Mouse (Mus musculus): ENCODE results near the gene Myo3b. TPM values are rescaled to one million over a fixed set of nuclear protein-coding genes. Genes with fewer than 3 reads are reported as not detected.

Gene Myo3b
- polyA plus RNA-seq, 1 experiment from 2014 or later: 0.04 TPM

GRCm38 (mm10) chr2:70034895-70035294 is 4.0 kb upstream of the Myo3b start:
- Histone ChIP-seq H3K27me3 (replicated peaks; ENCODE audit: low read depth, poor library complexity, severe bottlenecking) (no peaks in the 10 kb centered on the region), H3K4me1 (peaks cover 8% of the 10 kb centered on the region), H3K4me3 (no peak overlapping the region), H3K36me3 (replicated peaks) (no peaks in the 10 kb centered on the region), H3K9me3 (no peaks in the 10 kb centered on the region; the same call in 1 of the 2 replicates), H3K27ac (replicated peaks) (no peak overlapping the region)
- DNase-seq (ENCODE audit: low spot score): no peak
- WGBS: 80% methylated on average over 5 of the region's 5 CpGs

GRCm38 (mm10) chr2:70035358-70035757 is 3.6 kb upstream of the Myo3b start:
- H3K27ac ChIP-seq (replicated peaks): no peak overlapping the region
- 73% methylated on average over 1 of the region's 1 CpGs for WGBS
- no peaks in the 10 kb centered on the region for H3K36me3 ChIP-seq (replicated peaks)
- H3K4me1 ChIP-seq: peaks cover 8% of the 10 kb centered on the region
- no peaks in the 10 kb centered on the region for H3K9me3 ChIP-seq
- no peaks in the 10 kb centered on the region for H3K27me3 ChIP-seq (replicated peaks; ENCODE audit: low read depth, poor library complexity, severe bottlenecking)
- DNase-seq (ENCODE audit: low spot score): no peak
- H3K4me3 ChIP-seq: no peak overlapping the region

- Histone ChIP-seq H3K4me3 (no peak overlapping the region), H3K27ac (replicated peaks) (no peak overlapping the region), H3K27me3 (replicated peaks; ENCODE audit: low read depth, poor library complexity, severe bottlenecking) (no peaks in the 10 kb centered on the region), H3K9me3 (no peaks in the 10 kb centered on the region), H3K36me3 (replicated peaks) (no peaks in the 10 kb centered on the region), H3K4me1 (peaks cover 8% of the 10 kb centered on the region)
- peak; percentile 33 for DNase-seq (ENCODE audit: low spot score)
- WGBS: 79% methylated on average over 8 of the region's 8 CpGs
Observed at GRCm38 (mm10) chr2:70037221-70037620, 1.7 kb upstream of the Myo3b start.

GRCm38 (mm10) chr2:70044466-70044865 is 5.5 kb downstream of the Myo3b start:
- 48% methylated on average over 6 of the region's 6 CpGs for WGBS
- Histone ChIP-seq H3K9me3 (no peaks in the 10 kb centered on the region), H3K4me3 (no peak overlapping the region), H3K36me3 (replicated peaks) (no peaks in the 10 kb centered on the region), H3K27me3 (replicated peaks; ENCODE audit: low read depth, poor library complexity, severe bottlenecking) (no peaks in the 10 kb centered on the region), H3K27ac (replicated peaks) (no peak overlapping the region), H3K4me1 (peaks cover 4% of the 10 kb centered on the region)
- no peak for DNase-seq (ENCODE audit: low spot score)

GRCm38 (mm10) chr2:70047868-70048267 is 8.9 kb downstream of the Myo3b start:
- WGBS: 91% methylated on average over 11 of the region's 11 CpGs
- Histone ChIP-seq H3K9me3 (no peaks in the 10 kb centered on the region), H3K4me1 (peaks cover 4% of the 10 kb centered on the region), H3K27ac (replicated peaks) (no peak overlapping the region), H3K27me3 (replicated peaks; ENCODE audit: low read depth, poor library complexity, severe bottlenecking) (no peaks in the 10 kb centered on the region), H3K4me3 (no peak overlapping the region), H3K36me3 (replicated peaks) (no peaks in the 10 kb centered on the region)
- DNase-seq (ENCODE audit: low spot score): no peak

GRCm38 (mm10) chr2:70053803-70054202 is 14.9 kb downstream of the Myo3b start:
- no peaks in the 10 kb centered on the region for H3K36me3 ChIP-seq (replicated peaks)
- no peaks in the 10 kb centered on the region for H3K4me1 ChIP-seq
- H3K9me3 ChIP-seq: no peaks in the 10 kb centered on the region
- no peak overlapping the region for H3K4me3 ChIP-seq
- H3K27me3 ChIP-seq (replicated peaks; ENCODE audit: low read depth, poor library complexity, severe bottlenecking): no peaks in the 10 kb centered on the region
- WGBS: 92% methylated on average over 9 of the region's 9 CpGs
- H3K27ac ChIP-seq (replicated peaks): no peak overlapping the region
- no peak for DNase-seq (ENCODE audit: low spot score)

- H3K4me1 ChIP-seq: peaks cover 5% of the 10 kb centered on the region; the same call in 1 of the 2 replicates
- H3K27me3 ChIP-seq (replicated peaks; ENCODE audit: low read depth, poor library complexity, severe bottlenecking): no peaks in the 10 kb centered on the region
- H3K4me3 ChIP-seq: no peak overlapping the region
- DNase-seq (ENCODE audit: low spot score): no peak
- H3K36me3 ChIP-seq (replicated peaks): no peaks in the 10 kb centered on the region
- H3K9me3 ChIP-seq: no peaks in the 10 kb centered on the region
- H3K27ac ChIP-seq (replicated peaks): no peak overlapping the region
- WGBS: 89% methylated on average over 4 of the region's 4 CpGs
Observed at GRCm38 (mm10) chr2:70058201-70058600, 19.3 kb downstream of the Myo3b start.

- DNase-seq (ENCODE audit: low spot score): no peak
- no peak overlapping the region for H3K4me3 ChIP-seq
- no peaks in the 10 kb centered on the region for H3K36me3 ChIP-seq (replicated peaks)
- no peaks in the 10 kb centered on the region for H3K27me3 ChIP-seq (replicated peaks; ENCODE audit: low read depth, poor library complexity, severe bottlenecking)
- H3K4me1 ChIP-seq: peaks cover 10% of the 10 kb centered on the region; the same call in 1 of the 2 replicates
- H3K27ac ChIP-seq (replicated peaks): no peak overlapping the region
- no peaks in the 10 kb centered on the region for H3K9me3 ChIP-seq
- 69% methylated on average over 11 of the region's 11 CpGs for WGBS
Observed at GRCm38 (mm10) chr2:70060359-70061345, 21.7 kb downstream of the Myo3b start.

- Histone ChIP-seq H3K4me1 (peaks cover 10% of the 10 kb centered on the region; the same call in 1 of the 2 replicates), H3K36me3 (replicated peaks) (no peaks in the 10 kb centered on the region), H3K27me3 (replicated peaks; ENCODE audit: low read depth, poor library complexity, severe bottlenecking) (no peaks in the 10 kb centered on the region), H3K27ac (replicated peaks) (no peak overlapping the region), H3K4me3 (no peak overlapping the region), H3K9me3 (no peaks in the 10 kb centered on the region)
- no peak for DNase-seq (ENCODE audit: low spot score)
- WGBS: 89% methylated on average over 6 of the region's 6 CpGs
Observed at GRCm38 (mm10) chr2:70065116-70065515, 26.2 kb downstream of the Myo3b start.

- Histone ChIP-seq H3K9me3 (no peaks in the 10 kb centered on the region), H3K27me3 (replicated peaks; ENCODE audit: low read depth, poor library complexity, severe bottlenecking) (no peaks in the 10 kb centered on the region), H3K4me3 (no peak overlapping the region), H3K4me1 (peaks cover 6% of the 10 kb centered on the region; the same call in 1 of the 2 replicates), H3K27ac (replicated peaks) (no peak overlapping the region), H3K36me3 (replicated peaks) (no peaks in the 10 kb centered on the region)
- no peak for DNase-seq (ENCODE audit: low spot score)
- WGBS: 75% methylated on average over 7 of the region's 7 CpGs
Observed at GRCm38 (mm10) chr2:70065729-70066300, 26.9 kb downstream of the Myo3b start.

- no peaks in the 10 kb centered on the region for H3K27me3 ChIP-seq (replicated peaks; ENCODE audit: low read depth, poor library complexity, severe bottlenecking)
- no peak for DNase-seq (ENCODE audit: low spot score)
- no peak overlapping the region for H3K27ac ChIP-seq (replicated peaks)
- H3K4me3 ChIP-seq: no peak overlapping the region
- H3K4me1 ChIP-seq: peaks cover 6% of the 10 kb centered on the region; the same call in 1 of the 2 replicates
- 85% methylated on average over 6 of the region's 6 CpGs for WGBS
- no peaks in the 10 kb centered on the region for H3K9me3 ChIP-seq
- no peaks in the 10 kb centered on the region for H3K36me3 ChIP-seq (replicated peaks)
Observed at GRCm38 (mm10) chr2:70066338-70067022, 27.6 kb downstream of the Myo3b start.

- Histone ChIP-seq H3K27ac (replicated peaks) (no peak overlapping the region), H3K4me3 (no peak overlapping the region), H3K36me3 (replicated peaks) (no peaks in the 10 kb centered on the region), H3K27me3 (replicated peaks; ENCODE audit: low read depth, poor library complexity, severe bottlenecking) (no peaks in the 10 kb centered on the region), H3K9me3 (no peaks in the 10 kb centered on the region), H3K4me1 (peaks cover 1% of the 10 kb centered on the region; the same call in 1 of the 2 replicates)
- 88% methylated on average over 5 of the region's 5 CpGs for whole genome bisulfite sequencing
- DNase-seq (ENCODE audit: low spot score): no peak
Observed at GRCm38 (mm10) chr2:70069861-70070260, 30.9 kb downstream of the Myo3b start.

Data from embryonic facial prominence, embryonic 10.5 days (tissue).